Mouse (Mus musculus) left cerebral cortex, adult 8-10 months (tissue): ENCODE measurements around the gene D630045J12Rik. TPM values are rescaled to one million over a fixed set of nuclear protein-coding genes. Genes with fewer than 3 reads are reported as not detected.

Experiments used
- DNase-seq, 2 experiments: peaks; one replicate each; pipeline ENCODE4 v3.0.0; 2022; ENCODE audit warnings: low spot score in 2 of 2
- total RNA-seq, 4 experiments: library from RNA; stranded (reverse); gene quantifications; 2 replicates each; pipeline ENCODE4 v1.2.4; 2022

The D630045J12Rik gene
- total RNA-seq: 10 to 100 TPM; 29.1 to 36.6 (median 33.5) TPM

- peak; percentile 42 to 49 for DNase-seq
Observed at GRCm38 (mm10) chr6:38253736-38254641, at the start of gene D630045J12Rik. D630045J12Rik (minus strand) TSS chr6:38254009.

GRCm38 (mm10) chr6:38298761-38299401 lies 45.1 kb upstream of the D630045J12Rik start, which contains the start of gene Zc3hav1l:
Zc3hav1l (minus strand) TSS chr6:38299259.
- DNase-seq: peak; percentile 40 to 46

- DNase-seq: peak in 1 of 2 experiments; percentile 7
Observed at GRCm38 (mm10) chr6:38298246-38298635, 44.4 kb upstream of the D630045J12Rik start.

GRCm38 (mm10) chr6:38297580-38298245 lies 43.9 kb upstream of the D630045J12Rik start:
- DNase-seq: no peak

- DNase-seq: no peak
Observed at GRCm38 (mm10) chr6:38293708-38294107, 39.9 kb upstream of the D630045J12Rik start.

- DNase-seq: no peak
Observed at GRCm38 (mm10) chr6:38292871-38293646, 39.2 kb upstream of the D630045J12Rik start.

GRCm38 (mm10) chr6:38284422-38284821 lies 30.6 kb upstream of the D630045J12Rik start:
- no peak for DNase-seq

GRCm38 (mm10) chr6:38264466-38264865 lies 10.7 kb upstream of the D630045J12Rik start:
- DNase-seq: no peak

GRCm38 (mm10) chr6:38263393-38264159 lies 9.8 kb upstream of the D630045J12Rik start:
- peak in 1 of 2 experiments; percentile 90 for DNase-seq

GRCm38 (mm10) chr6:38261877-38262276 lies 8.1 kb upstream of the D630045J12Rik start:
- DNase-seq: no peak

- DNase-seq: no peak
Observed at GRCm38 (mm10) chr6:38257506-38257905, 3.7 kb upstream of the D630045J12Rik start.

GRCm38 (mm10) chr6:38256793-38257192 lies 3.0 kb upstream of the D630045J12Rik start:
- no peak for DNase-seq

GRCm38 (mm10) chr6:38255794-38256193 lies 2.0 kb upstream of the D630045J12Rik start:
- no peak for DNase-seq

- DNase-seq: no peak
Observed at GRCm38 (mm10) chr6:38252766-38253735, 758 bp downstream of the D630045J12Rik start.

GRCm38 (mm10) chr6:38252139-38252538 lies 1.7 kb downstream of the D630045J12Rik start:
- no peak for DNase-seq

- DNase-seq: no peak
Observed at GRCm38 (mm10) chr6:38251464-38251863, 2.3 kb downstream of the D630045J12Rik start.

- no peak for DNase-seq
Observed at GRCm38 (mm10) chr6:38247362-38247761, 6.4 kb downstream of the D630045J12Rik start.

GRCm38 (mm10) chr6:38244806-38245205 lies 9.0 kb downstream of the D630045J12Rik start:
- no peak for DNase-seq

- no peak for DNase-seq
Observed at GRCm38 (mm10) chr6:38244167-38244566, 9.6 kb downstream of the D630045J12Rik start.
